ENCODE assay signal across 8 mouse cellular contexts in genomic region chr9:44603454-44604289, GRCm38 (mm10). TPM values are rescaled to one million over a fixed set of nuclear protein-coding genes. Genes with fewer than 3 reads are reported as not detected.
DNase-seq lines count a peak whose midpoint lies in the region; TF ChIP-seq lines count a peak whose summit lies in the region.

No protein-coding gene starts in this region.

- H3K36me3 ChIP-seq in CH12.LX (replicated peaks in 1 of 2; ENCODE audit: control insufficient read depth in 1 of 2, insufficient read depth in 1 of 2, low read length in 1 of 2): peaks cover 12 to 13% of the 10 kb centered on the region in 2 experiments
- peaks cover 18% of the 10 kb centered on the region for H3K36me3 ChIP-seq in erythroblast, embryonic 14.5 days (ENCODE audit: control insufficient read depth)

- in situ Hi-C loops in CH12.LX (cut with MboI; ENCODE audit: low pct_ligation_motif_present, low pct_unique_long_range_greater_than_20kb, low sequenced_read_pairs): loop anchor here (5.0 kb wide), 1 partner anchor 36 kb away; no protein-coding TSS in a partner anchor

- H3K9ac ChIP-seq in CH12.LX (ENCODE audit: insufficient read depth, low read depth): peak overlapping the region; percentile 92

- H3K4me1 ChIP-seq in CH12.LX (ENCODE audit: control insufficient read depth in 1 of 2, insufficient read depth in 2 of 2): peaks cover 10 to 40% of the 10 kb centered on the region in 2 experiments
- H3K4me1 ChIP-seq in erythroblast, embryonic 14.5 days (ENCODE audit: control insufficient read depth): peaks cover 37% of the 10 kb centered on the region
- peaks cover 7% of the 10 kb centered on the region; the same call in 1 of the 2 replicates for H3K4me1 ChIP-seq in lung, adult 2 months (ENCODE audit: control insufficient read depth, insufficient read depth, low read length)

- H3K27me3 ChIP-seq in CH12.LX (replicated peaks): no peaks in the 10 kb centered on the region
- H3K27me3 ChIP-seq in erythroblast, embryonic 14.5 days (ENCODE audit: control insufficient read depth): peaks cover 9% of the 10 kb centered on the region

- no peaks in the 10 kb centered on the region for H3K9me3 ChIP-seq in CH12.LX (replicated peaks; ENCODE audit: low read length)
- no peaks in the 10 kb centered on the region for H3K9me3 ChIP-seq in erythroblast, embryonic 14.5 days (ENCODE audit: control insufficient read depth, low read length)

- H3K79me2 ChIP-seq in CH12.LX (replicated peaks; ENCODE audit: control insufficient read depth, extremely low read depth, insufficient read depth, poor library complexity, severe bottlenecking): peaks cover 49% of the 10 kb centered on the region

- H3K4me3 ChIP-seq in CH12.LX (replicated peaks in 1 of 3; ENCODE audit: low read depth in 2 of 3, low read length in 2 of 3, poor library complexity in 1 of 3): peak overlapping the region; percentile 76 to 98 (median 96)
- H3K4me3 ChIP-seq in erythroblast, embryonic 14.5 days (replicated peaks): peak overlapping the region; percentile 100
- H3K4me3 ChIP-seq in lung, adult 2 months (replicated peaks; ENCODE audit: extremely low read depth, low read depth, low read length): peak overlapping the region; percentile 99

- no peak for TF ChIP-seq RAD21 in CH12.LX (IDR thresholded peaks at IDR 0.05; ENCODE audit: low read depth, low read length)

- peak overlapping the region; percentile 76 for H3K27ac ChIP-seq in CH12.LX (ENCODE audit: insufficient read depth, low read depth)

- intact Hi-C loops in heart, postnatal 14 days (cut with DNase I): loop anchor here (2.0 kb wide), 1 partner anchor 93 kb away; no protein-coding TSS in a partner anchor

- dilution Hi-C loops in CH12.LX (cut with MboI; ENCODE audit: extremely low pct_ligation_motif_present, extremely low pct_unique_long_range_greater_than_20kb, low sequenced_read_pairs): no loop called here

- peak overlapping the region; percentile 96 for H3K4me2 ChIP-seq in CH12.LX (ENCODE audit: insufficient read depth, low read depth, poor library complexity, severe bottlenecking)

- peak; percentile 91 for DNase-seq in CH12.LX (ENCODE audit: extremely low read depth)
- peak; percentile 60 for DNase-seq in adrenal gland, adult 8-10 months
- DNase-seq in heart, postnatal 14 days: peak; percentile 31 to 53
- peak; percentile 48 to 71 for DNase-seq in layer of hippocampus, adult 18-20 months (ENCODE audit: low spot score in 2 of 2)
- no peak for DNase-seq in lung, adult 2 months
- peak; percentile 63 for DNase-seq in ovary, adult 18-20 months (ENCODE audit: low spot score)
- peak; percentile 42 for DNase-seq in thymus, postnatal 4 days

- TF ChIP-seq CTCF in CH12.LX (conservative IDR thresholded peaks at IDR 0.05 in 1 of 2, IDR thresholded peaks at IDR 0.05 in 1 of 2; ENCODE audit: low read depth in 2 of 2, low read length in 2 of 2): no peak
- no peak for TF ChIP-seq CTCF in lung, adult 2 months (IDR thresholded peaks at IDR 0.05; ENCODE audit: insufficient read depth, low read length)

- under 1% methylated on average over 38 of the region's 38 CpGs for WGBS in lung, adult 2 months

- TF ChIP-seq EP300 in CH12.LX (IDR thresholded peaks at IDR 0.05; ENCODE audit: low read length): no peak

- peak; percentile 68 for TF ChIP-seq POLR2A in CH12.LX (IDR thresholded peaks at IDR 0.05; ENCODE audit: low read depth, low read length)
- peak; percentile 19; the same call in 1 of the 2 replicates for TF ChIP-seq POLR2A in lung, adult 2 months (IDR thresholded peaks at IDR 0.05; ENCODE audit: borderline replicate concordance, extremely low read depth, low read depth, low read length)

TF ChIP-seq in CH12.LX, 34 proteins besides CTCF, POLR2A, EP300 and RAD21:
- TF ChIP-seq BHLHE40 (IDR thresholded peaks at IDR 0.05; ENCODE audit: low read depth, low read length) (no peak), POLR2AphosphoS2 (IDR thresholded peaks at IDR 0.05; ENCODE audit: low read depth, low read length) (no peak), CHD2 (IDR thresholded peaks at IDR 0.05; ENCODE audit: low read length) (no peak), MXI1 (IDR thresholded peaks at IDR 0.05; ENCODE audit: low read depth, low read length) (peak; percentile 73; the same call in 1 of the 2 replicates), KAT2A (IDR thresholded peaks at IDR 0.05; ENCODE audit: insufficient replicate concordance, low read length) (0 out of 2 replicates have a peak, but pooled peaks have one; percentile 35), MYC (IDR thresholded peaks at IDR 0.05; ENCODE audit: low read depth, low read length) (0 out of 2 replicates have a peak, but pooled peaks have one; percentile 12), E2F4 (IDR thresholded peaks at IDR 0.05; ENCODE audit: insufficient replicate concordance, low read depth, low read length) (0 out of 2 replicates have a peak, but pooled peaks have one; percentile 21), MAFK (IDR thresholded peaks at IDR 0.05; ENCODE audit: insufficient replicate concordance, low read length) (no peak), ZMIZ1 (IDR thresholded peaks at IDR 0.05; ENCODE audit: low read depth, low read length) (peak; percentile 56), ZKSCAN1 (IDR thresholded peaks at IDR 0.05; ENCODE audit: borderline replicate concordance, low read depth, low read length) (no peak), MAX (IDR thresholded peaks at IDR 0.05; ENCODE audit: low read length) (no peak), CHD1 (IDR thresholded peaks at IDR 0.05; ENCODE audit: low read depth, low read length) (peak; percentile 95), GABPA (IDR thresholded peaks at IDR 0.05; ENCODE audit: insufficient replicate concordance, low read depth, low read length) (no peak), NRF1 (IDR thresholded peaks at IDR 0.05; ENCODE audit: low read depth, low read length) (no peak), SMC3 (IDR thresholded peaks at IDR 0.05; ENCODE audit: low read depth, low read length) (no peak), PAX5 (IDR thresholded peaks at IDR 0.05; ENCODE audit: low read length) (no peak), UBTF (IDR thresholded peaks at IDR 0.05; ENCODE audit: low read depth, low read length) (no peak; the same call in 1 of the 2 replicates), SIN3A (IDR thresholded peaks at IDR 0.05; ENCODE audit: low read length) (no peak; the same call in 1 of the 2 replicates), TBP (conservative IDR thresholded peaks at IDR 0.05; ENCODE audit: low read depth, low read length) (peak; percentile 91), ZNF384 (IDR thresholded peaks at IDR 0.05; ENCODE audit: low read depth, low read length) (peak; percentile 61), NELFE (IDR thresholded peaks at IDR 0.05; ENCODE audit: low read depth, low read length) (no peak; the same call in 1 of the 2 replicates), MAZ (IDR thresholded peaks at IDR 0.05; ENCODE audit: low read depth, low read length) (peak; percentile 73; the same call in 1 of the 2 replicates), HCFC1 (IDR thresholded peaks at IDR 0.05; ENCODE audit: low read depth, low read length) (no peak), RCOR1 (conservative IDR thresholded peaks at IDR 0.05; ENCODE audit: low read depth, low read length) (no peak), ETS1 (conservative IDR thresholded peaks at IDR 0.05; ENCODE audit: low read depth, low read length) (no peak), USF2 (conservative IDR thresholded peaks at IDR 0.05; ENCODE audit: low read depth, low read length) (no peak), TCF12 (IDR thresholded peaks at IDR 0.05; ENCODE audit: low read depth, low read length) (peak; percentile 68; the same call in 1 of the 2 replicates), ZC3H11A (IDR thresholded peaks at IDR 0.05; ENCODE audit: low read depth, low read length) (no peak), USF1 (IDR thresholded peaks at IDR 0.05; ENCODE audit: low read depth, low read length) (no peak), ELF1 (IDR thresholded peaks at IDR 0.05; ENCODE audit: low read depth, low read length) (no peak), IRF4 (IDR thresholded peaks at IDR 0.05; ENCODE audit: low read depth, low read length) (peak; percentile 16; the same call in 1 of the 2 replicates), JUND (conservative IDR thresholded peaks at IDR 0.05; ENCODE audit: low read depth, low read length) (no peak), MEF2A (IDR thresholded peaks at IDR 0.05; ENCODE audit: borderline replicate concordance, low read depth, low read length) (no peak), JUN (IDR thresholded peaks at IDR 0.05; ENCODE audit: insufficient read depth, low read depth, low read length) (no peak)

RNA-seq across cellular contexts. Expression of gene Ddx6, which starts 1.0 kb away (rescaled TPM):
- total RNA-seq in CH12.LX (2012; rRNA removed) (41.5 and 42.3 TPM in 2 replicates), CH12.LX (2014; rRNA removed) (66.7 and 71.4 TPM in 2 replicates)
- 77.1 and 81.2 TPM in 2 replicates for polyA plus RNA-seq in CH12.LX (2012; ENCODE audit: insufficient read length, low read depth)
- 100 to 1,000 TPM; 142 to 160 (median 152) TPM for total RNA-seq in adrenal gland, adult 8-10 months (2022)
- 1.2 and 1.7 TPM in 2 replicates for polyA plus RNA-seq in erythroblast, embryonic 14.5 days (2012)
- total RNA-seq in heart, postnatal 14 days (2021): 10 to 100 TPM; 92.0 to 94.3 TPM
- 100 to 1,000 TPM; 145 to 146 TPM for total RNA-seq in layer of hippocampus, adult 18-20 months (2021)
- polyA plus RNA-seq in lung, adult 2 months (2012; rRNA removed): 17.4 and 24.2 TPM in 2 replicates

RNA-seq across cellular contexts. Expression of gene Cxcr5, which starts 42.0 kb away (rescaled TPM):
- total RNA-seq in CH12.LX (2012; rRNA removed) (27.7 and 30.2 TPM in 2 replicates), CH12.LX (2014; rRNA removed) (75.4 and 93.4 TPM in 2 replicates)
- polyA plus RNA-seq in CH12.LX (2012; ENCODE audit: insufficient read length, low read depth): 61.2 and 70.5 TPM in 2 replicates
- total RNA-seq in adrenal gland, adult 8-10 months (2022): under 1 TPM; 0.13 to 0.32 (median 0.18) TPM
- not detected in 2 replicates for polyA plus RNA-seq in erythroblast, embryonic 14.5 days (2012)
- total RNA-seq in heart, postnatal 14 days (2021): under 1 TPM; 0.12 to 0.20 TPM
- total RNA-seq in layer of hippocampus, adult 18-20 months (2021): not detected
- 6.0 TPM in 2 replicates for polyA plus RNA-seq in lung, adult 2 months (2012; rRNA removed)

Comparison
In these comparisons a context has a peak if more than half of its experiments do, and no peak if none do; other contexts are left out.
1. RNA of gene Cxcr5, which starts 42.0 kb away (total RNA-seq): 27.7 to 93.4 TPM in CH12.LX; 0.12 to 0.20 TPM in heart, postnatal 14 days, 0.13 to 0.32 TPM in adrenal gland, adult 8-10 months and not detected in layer of hippocampus, adult 18-20 months; every median in the first group is over 10 times any median in the second.
2. Peak in every context shown above with its lines, with median percentiles within 50 percentile points of each other: H3K4me3 ChIP-seq.